Mouse (Mus musculus) embryonic facial prominence, embryonic 11.5 days (tissue): ENCODE data around the gene Apom. TPM values are rescaled to one million over a fixed set of nuclear protein-coding genes. Genes with fewer than 3 reads are reported as not detected.

Source experiments
- ATAC-seq: fragments of 200-750 bp; cut with Nextera tagmentation; replicated peaks from 2 replicates; pipeline ENCODE4 v1.8.0; 2017; ENCODE audit warnings: low read depth; ENCODE audit not compliant: insufficient number of reproducible peaks, low FRiP score, low TSS enrichment
- DNase-seq: peaks from one replicate; pipeline ENCODE4 v3.0.0-alpha.2; 2015; ENCODE audit warnings: low spot score
- H3K27ac ChIP-seq: fragments of 300-500 bp; sonication (generic); replicated peaks from 2 replicates; pipeline ENCODE4 v1.5.1; 2014; ENCODE audit warnings: mild to moderate bottlenecking, low read depth, low read length, control low read depth
- H3K27me3 ChIP-seq: fragments of 300-500 bp; sonication (generic); 2 replicates; pipeline ENCODE4 v1.6.1; 2014; ENCODE audit warnings: mild to moderate bottlenecking, low read length, moderate library complexity, mixed read lengths; ENCODE audit not compliant: control insufficient read depth, insufficient read depth
- H3K36me3 ChIP-seq: fragments of 300-500 bp; sonication (generic); replicated peaks from 2 replicates; pipeline ENCODE4 v1.6.1; 2014; ENCODE audit warnings: low read depth, mild to moderate bottlenecking, low read length, moderate library complexity, mixed read lengths; ENCODE audit not compliant: control insufficient read depth, insufficient read depth
- H3K4me1 ChIP-seq: fragments of 300-500 bp; sonication (generic); 2 replicates; pipeline ENCODE4 v1.6.1; 2014; ENCODE audit warnings: low read length, mixed read lengths; ENCODE audit not compliant: control insufficient read depth, insufficient read depth
- H3K4me2 ChIP-seq: fragments of 300-500 bp; sonication (generic); 2 replicates; pipeline ENCODE4 v1.6.1; 2014; ENCODE audit warnings: low read depth, mild to moderate bottlenecking, control low read depth, low read length, moderate library complexity
- H3K4me3 ChIP-seq: fragments of 300-500 bp; sonication (generic); 2 replicates; pipeline ENCODE4 v1.5.1; 2014; ENCODE audit warnings: low read depth, low read length, control low read depth
- H3K9ac ChIP-seq: fragments of 300-500 bp; sonication (generic); replicated peaks from 2 replicates; pipeline ENCODE4 v1.6.1; 2014; ENCODE audit warnings: mild to moderate bottlenecking, control low read depth, low read length
- H3K9me3 ChIP-seq: fragments of 300-500 bp; sonication (generic); replicated peaks from 2 replicates; pipeline ENCODE4 v1.6.1; 2016; ENCODE audit warnings: mild to moderate bottlenecking, low read length, inconsistent platforms, mixed read lengths; ENCODE audit not compliant: control insufficient read depth
- WGBS: fragments of 180-500 bp; shearing (Covaris S2); extraction: QIAGEN DNeasy Blood & Tissue Kit; methylation state at CpG from one replicate; pipeline ENCODE4 v1.1.7; 2014; 5-methylcytosine and 5-hydroxymethylcytosine counted together
- polyA plus RNA-seq: library from polyadenylated mRNA; unstranded; fragments of >200 nt; fragmentation: Nextera tagmentation; extraction: Ambion mirVana; gene quantifications from 2 replicates; pipeline ENCODE4 v1.2.1, GENCODE M21; 2014

Apom gene
- polyA plus RNA-seq, 1 experiment from 2014 or later = 0.49 TPM

DNA sequence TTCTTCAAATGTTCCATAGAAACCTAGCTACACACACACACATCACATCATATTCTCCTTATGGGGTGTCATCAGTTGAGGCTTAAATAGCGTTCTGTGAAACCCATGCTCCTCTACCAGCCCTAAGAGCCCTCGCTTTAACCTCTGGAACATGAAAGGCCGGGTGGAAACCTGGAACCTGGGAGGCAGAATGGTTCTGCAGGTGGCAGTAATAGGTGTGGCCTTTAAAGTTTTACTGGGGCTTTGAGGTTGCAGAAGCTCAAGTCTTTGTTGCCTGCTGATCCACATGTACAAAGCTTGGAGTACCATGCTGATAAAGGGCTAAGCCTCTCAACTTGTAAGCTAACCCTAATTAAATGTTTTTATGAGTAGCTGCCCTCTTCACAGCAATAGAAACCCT, 15.5 kb upstream of the Apom start:
- DNase-seq = no peak
- no peaks in the 10 kb centered on the region for H3K27me3 ChIP-seq
- no peaks in the 10 kb centered on the region for H3K9me3 ChIP-seq
- no peaks in the 10 kb centered on the region for H3K4me1 ChIP-seq
- H3K36me3 ChIP-seq = peaks cover 67% of the 10 kb centered on the region
- WGBS = 55% methylated on average over 3 of the region's 3 CpGs
- H3K4me3 ChIP-seq = no peak overlapping the region
- no peak overlapping the region for H3K9ac ChIP-seq
- H3K27ac ChIP-seq = no peak overlapping the region
- ATAC-seq = no peak
- no peak overlapping the region for H3K4me2 ChIP-seq

DNA sequence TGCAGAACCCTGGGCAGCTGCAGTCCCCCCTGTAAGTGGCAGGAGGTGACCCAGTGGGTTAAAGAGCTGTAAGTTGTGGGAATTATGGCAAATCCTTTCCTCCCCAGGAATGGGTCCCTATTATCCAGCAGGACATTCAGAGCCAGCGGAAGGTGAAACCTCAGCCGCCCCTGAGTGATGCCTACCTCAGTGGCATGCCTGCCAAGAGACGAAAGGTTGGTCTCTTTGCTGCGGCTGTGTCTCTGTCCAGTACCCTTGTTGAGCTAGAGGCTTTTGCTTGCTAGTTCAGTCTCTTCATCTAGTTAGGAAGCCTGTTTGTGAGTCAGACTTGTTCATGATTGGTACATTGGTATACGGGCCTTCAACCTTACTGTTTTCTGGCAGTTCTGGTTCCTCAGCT, 14.3 kb upstream of the Apom start:
- H3K36me3 ChIP-seq = peaks cover 70% of the 10 kb centered on the region
- no peak overlapping the region for H3K4me2 ChIP-seq
- H3K4me3 ChIP-seq = no peak overlapping the region
- H3K9me3 ChIP-seq = no peaks in the 10 kb centered on the region
- H3K27ac ChIP-seq = no peak overlapping the region
- no peaks in the 10 kb centered on the region for H3K27me3 ChIP-seq
- DNase-seq (no peak), ATAC-seq (no peak)
- WGBS = 92% methylated on average over 5 of the region's 5 CpGs
- H3K9ac ChIP-seq = no peak overlapping the region
- H3K4me1 ChIP-seq = no peaks in the 10 kb centered on the region

- H3K27me3 ChIP-seq = no peaks in the 10 kb centered on the region
- H3K9ac ChIP-seq = no peak overlapping the region
- no peak overlapping the region for H3K4me3 ChIP-seq
- DNase-seq (no peak), ATAC-seq (no peak)
- H3K4me2 ChIP-seq = no peak overlapping the region
- no peaks in the 10 kb centered on the region for H3K9me3 ChIP-seq
- H3K4me1 ChIP-seq = no peaks in the 10 kb centered on the region
- H3K36me3 ChIP-seq = peaks cover 62% of the 10 kb centered on the region
- H3K27ac ChIP-seq = no peak overlapping the region
- WGBS = 90% methylated on average over 6 of the region's 6 CpGs
Observed at GRCm38 (mm10) chr17:35141971-35142370, 10.1 kb upstream of the Apom start.

GRCm38 (mm10) chr17:35140490-35140996, 8.7 kb upstream of the Apom start:
- Histone ChIP-seq H3K36me3 (peaks cover 54% of the 10 kb centered on the region), H3K27ac (no peak overlapping the region), H3K9ac (no peak overlapping the region), H3K4me3 (no peak overlapping the region), H3K9me3 (no peaks in the 10 kb centered on the region), H3K4me2 (no peak overlapping the region), H3K4me1 (no peaks in the 10 kb centered on the region), H3K27me3 (no peaks in the 10 kb centered on the region)
- DNase-seq = no peak
- no peak for ATAC-seq
- WGBS = 83% methylated on average over 16 of the region's 16 CpGs

DNA sequence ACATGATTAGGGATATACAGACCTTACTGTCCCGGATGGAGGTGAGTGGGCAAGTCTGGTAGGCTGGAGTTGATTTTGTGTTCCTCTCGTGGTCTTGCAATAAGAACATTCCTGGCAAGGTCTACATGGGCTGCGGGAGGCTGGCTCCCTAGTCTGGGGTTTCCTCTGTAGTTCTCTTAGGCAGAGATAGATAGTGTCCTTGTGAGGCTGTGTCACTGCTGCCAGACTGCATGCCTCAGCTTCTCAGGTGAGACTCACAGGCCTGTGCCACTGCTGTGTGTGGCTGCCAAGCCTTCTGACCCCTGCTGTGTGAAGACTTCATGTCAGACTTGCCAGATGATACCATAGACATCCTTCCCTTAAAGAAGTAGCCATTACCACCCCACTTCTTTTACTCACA, 7.4 kb upstream of the Apom start:
- 93% methylated on average over 3 of the region's 3 CpGs for WGBS
- no peak overlapping the region for H3K4me2 ChIP-seq
- no peak overlapping the region for H3K4me3 ChIP-seq
- no peak for ATAC-seq
- H3K36me3 ChIP-seq = peaks cover 43% of the 10 kb centered on the region
- H3K9ac ChIP-seq = no peak overlapping the region
- H3K27ac ChIP-seq = no peak overlapping the region
- H3K9me3 ChIP-seq = no peaks in the 10 kb centered on the region
- H3K27me3 ChIP-seq = no peaks in the 10 kb centered on the region
- H3K4me1 ChIP-seq = no peaks in the 10 kb centered on the region
- DNase-seq = no peak

DNA sequence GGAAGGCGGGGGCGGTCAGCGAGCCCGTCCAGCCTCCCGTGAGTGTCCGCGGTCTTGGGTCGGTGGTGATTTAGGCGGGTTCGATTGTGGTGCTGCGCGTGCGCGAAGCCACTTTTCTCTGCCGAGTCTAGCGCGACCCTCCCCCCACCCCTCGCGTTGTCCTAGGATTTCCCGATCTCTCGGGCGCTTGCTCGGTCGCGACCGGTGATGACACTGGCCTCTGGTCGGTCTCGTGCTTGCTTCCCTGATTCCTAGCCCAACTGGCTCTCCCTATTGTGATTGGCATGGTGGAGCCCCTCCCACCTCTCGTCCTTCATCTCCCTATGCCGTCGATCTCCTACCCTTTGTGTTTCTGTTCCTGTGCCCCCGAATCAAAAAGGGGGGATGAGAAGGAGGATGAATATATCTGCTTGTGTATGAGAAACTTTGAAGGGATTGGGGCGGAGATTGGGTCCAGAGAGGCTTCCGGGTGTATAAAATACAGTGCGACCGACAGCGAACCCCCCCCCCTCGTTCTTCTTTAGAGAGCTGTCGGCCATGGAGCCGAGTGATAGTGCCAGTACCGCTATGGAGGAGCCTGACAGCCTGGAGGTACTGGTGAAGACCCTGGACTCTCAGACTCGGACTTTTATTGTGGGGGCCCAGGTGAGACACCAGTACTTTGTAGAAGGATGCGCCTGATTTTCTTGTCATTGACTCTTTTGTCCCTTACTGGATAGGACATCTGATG, 3.9 kb upstream of the Apom start:
- Histone ChIP-seq H3K9me3 (no peaks in the 10 kb centered on the region), H3K27me3 (no peaks in the 10 kb centered on the region), H3K4me3 (peak overlapping the region; percentile 83), H3K27ac (peak overlapping the region; percentile 85), H3K4me1 (no peaks in the 10 kb centered on the region), H3K4me2 (peak overlapping the region; percentile 81), H3K9ac (peak overlapping the region; percentile 86), H3K36me3 (peaks cover 11% of the 10 kb centered on the region)
- ATAC-seq = peak; percentile 61
- WGBS = under 1% methylated on average over 34 of the region's 43 CpGs
- DNase-seq = no peak

GRCm38 (mm10) chr17:35134801-35135590, 3.1 kb upstream of the Apom start, which contains the start of gene Bag6:
Gene Bag6 (plus strand): TSS chr17:35135178.
- DNase-seq (peak; percentile 97), ATAC-seq (peak; percentile 89)
- H3K9me3 ChIP-seq = no peaks in the 10 kb centered on the region
- no peaks in the 10 kb centered on the region for H3K27me3 ChIP-seq
- peaks cover 4% of the 10 kb centered on the region for H3K36me3 ChIP-seq
- no peaks in the 10 kb centered on the region for H3K4me1 ChIP-seq
- H3K4me2 ChIP-seq = peak within 1 kb of the TSS; percentile 81
- peak within 1 kb of the TSS; percentile 86 for H3K9ac ChIP-seq
- WGBS = under 1% methylated on average over 66 of the region's 66 CpGs
- peak within 1 kb of the TSS; percentile 83 for H3K4me3 ChIP-seq
- peak within 1 kb of the TSS; percentile 85 for H3K27ac ChIP-seq

DNA sequence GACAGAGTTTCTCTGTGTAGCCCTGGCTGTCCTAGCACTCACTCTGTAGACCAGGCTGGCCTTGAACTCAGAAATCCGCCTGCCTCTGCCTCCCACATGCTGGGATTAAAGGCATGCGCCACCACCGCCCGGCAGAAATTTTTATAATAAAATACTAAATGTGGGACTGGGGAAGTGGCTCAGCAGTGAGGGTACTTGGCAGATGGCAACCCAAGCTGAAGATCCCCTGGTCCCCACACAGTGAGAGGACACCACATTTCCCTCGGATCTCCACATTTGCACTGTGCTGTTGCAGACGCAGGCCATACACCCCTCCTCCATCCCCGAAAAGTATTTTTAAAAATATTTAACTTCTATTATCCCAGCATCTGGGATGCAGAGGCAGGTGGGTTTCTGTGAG, 1.7 kb upstream of the Apom start:
- no peak overlapping the region for H3K4me2 ChIP-seq
- no peaks in the 10 kb centered on the region for H3K27me3 ChIP-seq
- H3K4me3 ChIP-seq = no peak overlapping the region
- H3K4me1 ChIP-seq = no peaks in the 10 kb centered on the region
- H3K36me3 ChIP-seq = no peaks in the 10 kb centered on the region
- ATAC-seq (no peak), DNase-seq (no peak)
- no peak overlapping the region for H3K27ac ChIP-seq
- H3K9ac ChIP-seq = no peak overlapping the region
- H3K9me3 ChIP-seq = no peaks in the 10 kb centered on the region
- 95% methylated on average over 7 of the region's 7 CpGs for WGBS
